Mouse (Mus musculus) midbrain, postnatal 0 days (tissue): ENCODE results near the gene Adamts20. TPM values are rescaled to one million over a fixed set of nuclear protein-coding genes. Genes with fewer than 3 reads are reported as not detected.
A peak's percentile ranks its signal among the peaks of the same experiment; 100 is the strongest.

ENCODE experiments used
- ATAC-seq: fragments of 200-750 bp; cut with Nextera tagmentation; 2 replicates; pipeline ENCODE4 v1.8.0; 2017; ENCODE audit warnings: moderate number of reproducible peaks, mild to moderate bottlenecking, moderate TSS enrichment, moderate library complexity; ENCODE audit not compliant: low FRiP score
- DNase-seq: peaks from one replicate; pipeline ENCODE4 v3.0.0-alpha.2; 2015; ENCODE audit warnings: low spot score
- H3K27ac ChIP-seq: fragments of 300-500 bp; sonication (generic); 2 replicates; pipeline ENCODE4 v1.5.1; 2014; ENCODE audit warnings: low read depth, mild to moderate bottlenecking, low read length, mixed read lengths
- H3K27me3 ChIP-seq: fragments of 300-500 bp; sonication (generic); 2 replicates; pipeline ENCODE4 v1.6.1; 2014; ENCODE audit warnings: low read length, control low read depth, mixed read lengths; ENCODE audit not compliant: insufficient read depth
- H3K36me3 ChIP-seq: fragments of 300-500 bp; sonication (generic); 2 replicates; pipeline ENCODE4 v1.6.1; 2014; ENCODE audit warnings: low read length, control low read depth, mixed read lengths; ENCODE audit not compliant: insufficient read depth
- H3K4me1 ChIP-seq: fragments of 300-500 bp; sonication (generic); 2 replicates; pipeline ENCODE4 v1.6.1; 2014; ENCODE audit warnings: mild to moderate bottlenecking, control low read depth, antibody characterized with exemption, low read length, mixed read lengths; ENCODE audit not compliant: insufficient read depth
- H3K4me2 ChIP-seq: fragments of 300-500 bp; sonication (generic); 2 replicates; pipeline ENCODE4 v1.6.1; 2014; ENCODE audit warnings: low read depth, mild to moderate bottlenecking, low read length, mixed read lengths; ENCODE audit not compliant: poor library complexity, severe bottlenecking
- H3K4me3 ChIP-seq: fragments of 300-500 bp; sonication (generic); 2 replicates; pipeline ENCODE4 v1.5.1; 2014; ENCODE audit warnings: low read depth, mild to moderate bottlenecking, low read length, moderate library complexity
- H3K9ac ChIP-seq: fragments of 300-500 bp; sonication (generic); replicated peaks from 2 replicates; pipeline ENCODE4 v1.6.1; 2014; ENCODE audit warnings: mild to moderate bottlenecking, low read length, moderate library complexity, mixed read lengths; ENCODE audit not compliant: poor library complexity, severe bottlenecking
- H3K9me3 ChIP-seq: fragments of 300-500 bp; sonication (generic); 2 replicates; pipeline ENCODE4 v1.6.1; 2016; ENCODE audit warnings: low read length, control low read depth
- CTCF ChIP-seq: IDR thresholded peaks from 2 replicates; pipeline ENCODE4 v1.5.1; 2016; ENCODE audit warnings: antibody characterized with exemption, mild to moderate bottlenecking
- WGBS: fragments of 180-500 bp; shearing (Covaris S2); extraction: QIAGEN DNeasy Blood & Tissue Kit; methylation state at CpG from one replicate; pipeline ENCODE4 v1.1.7; 2014; 5-methylcytosine and 5-hydroxymethylcytosine counted together
- polyA plus RNA-seq: library from polyadenylated mRNA; unstranded; fragments of >200 nt; fragmentation: Nextera tagmentation; extraction: Ambion mirVana; gene quantifications from 2 replicates; pipeline ENCODE4 v1.2.1, GENCODE M21; 2015
- total RNA-seq: library from RNA; depleted of rRNA; stranded (reverse); fragments of >200 nt; gene quantifications from 2 replicates; pipeline ENCODE4 v1.2.3, GENCODE M21; 2014

Gene Adamts20
- total and polyA plus RNA-seq, 2 experiments from 2014 or later: 3.0 to 5.8 TPM

GRCm38 (mm10) chr15:94252962-94253712 lies 212.1 kb downstream of the Adamts20 start:
- peak; percentile 50 for TF ChIP-seq CTCF
- no peaks in the 10 kb centered on the region for H3K4me1 ChIP-seq
- WGBS: 80% methylated on average over 13 of the region's 13 CpGs

GRCm38 (mm10) chr15:94249766-94250165 lies 215.5 kb downstream of the Adamts20 start:
- DNase-seq: no peak
- no peak for ATAC-seq

More at GRCm38 (mm10) chr15:94252962-94253712, 212.1 kb downstream of the Adamts20 start:
- Histone ChIP-seq H3K4me2 (no peak overlapping the region), H3K9ac (no peak overlapping the region), H3K4me3 (no peak overlapping the region), H3K27ac (no peak overlapping the region), H3K9me3 (no peaks in the 10 kb centered on the region), H3K36me3 (no peaks in the 10 kb centered on the region), H3K27me3 (no peaks in the 10 kb centered on the region)
- peak; percentile 66 for DNase-seq
- ATAC-seq: no peak

GRCm38 (mm10) chr15:94248386-94248785 lies 216.8 kb downstream of the Adamts20 start:
- Histone ChIP-seq H3K27ac (no peak overlapping the region), H3K4me1 (no peaks in the 10 kb centered on the region), H3K36me3 (no peaks in the 10 kb centered on the region), H3K4me2 (no peak overlapping the region), H3K9ac (no peak overlapping the region), H3K27me3 (no peaks in the 10 kb centered on the region), H3K9me3 (no peaks in the 10 kb centered on the region), H3K4me3 (no peak overlapping the region)
- DNase-seq (no peak), ATAC-seq (no peak)
- WGBS: 64% methylated on average over 6 of the region's 6 CpGs
- no peak for TF ChIP-seq CTCF

More at GRCm38 (mm10) chr15:94249766-94250165, 215.5 kb downstream of the Adamts20 start:
- Histone ChIP-seq H3K27me3 (no peaks in the 10 kb centered on the region), H3K27ac (no peak overlapping the region), H3K9ac (no peak overlapping the region), H3K4me2 (0 out of 2 replicates have a peak overlapping the region, but pooled peaks have one; percentile 12), H3K4me3 (no peak overlapping the region), H3K36me3 (no peaks in the 10 kb centered on the region), H3K4me1 (no peaks in the 10 kb centered on the region), H3K9me3 (no peaks in the 10 kb centered on the region)
- WGBS: 35% methylated on average over 8 of the region's 8 CpGs
- no peak for TF ChIP-seq CTCF

GRCm38 (mm10) chr15:94246669-94247068 lies 218.5 kb downstream of the Adamts20 start:
- DNase-seq (no peak), ATAC-seq (no peak)
- Histone ChIP-seq H3K9ac (no peak overlapping the region), H3K27me3 (no peaks in the 10 kb centered on the region), H3K36me3 (no peaks in the 10 kb centered on the region), H3K27ac (no peak overlapping the region), H3K4me2 (no peak overlapping the region), H3K4me1 (no peaks in the 10 kb centered on the region), H3K4me3 (no peak overlapping the region), H3K9me3 (no peaks in the 10 kb centered on the region)
- WGBS: 90% methylated on average over 5 of the region's 5 CpGs
- TF ChIP-seq CTCF: no peak

- no peaks in the 10 kb centered on the region for H3K36me3 ChIP-seq
- H3K9me3 ChIP-seq: no peaks in the 10 kb centered on the region
- no peak overlapping the region for H3K27ac ChIP-seq
- H3K4me1 ChIP-seq: no peaks in the 10 kb centered on the region
- no peaks in the 10 kb centered on the region for H3K27me3 ChIP-seq
- TF ChIP-seq CTCF: no peak
- no peak for DNase-seq
- H3K4me2 ChIP-seq: no peak overlapping the region
- WGBS: 74% methylated on average over 2 of the region's 2 CpGs
- no peak for ATAC-seq
- H3K4me3 ChIP-seq: no peak overlapping the region
- H3K9ac ChIP-seq: no peak overlapping the region
These were observed 220.9 kb downstream of the Adamts20 start for GRCm38 (mm10) chr15:94244336-94244735.

- no peaks in the 10 kb centered on the region for H3K4me1 ChIP-seq
- no peak overlapping the region for H3K27ac ChIP-seq
- H3K36me3 ChIP-seq: no peaks in the 10 kb centered on the region
- WGBS: 100% methylated on average over 1 of the region's 1 CpGs
- H3K27me3 ChIP-seq: no peaks in the 10 kb centered on the region
- no peak for ATAC-seq
- H3K9ac ChIP-seq: no peak overlapping the region
- DNase-seq: no peak
- H3K9me3 ChIP-seq: no peaks in the 10 kb centered on the region
- H3K4me3 ChIP-seq: no peak overlapping the region
- no peak for TF ChIP-seq CTCF
- H3K4me2 ChIP-seq: no peak overlapping the region
These were observed 223.1 kb downstream of the Adamts20 start for GRCm38 (mm10) chr15:94242133-94242532.
